Mouse (Mus musculus): Measurements from ENCODE around the gene Ccdc115. TPM values are rescaled to one million over a fixed set of nuclear protein-coding genes. Genes with fewer than 3 reads are reported as not detected.
"Not testable (repeated sequence)": the region's sequence is repeated elsewhere in the genome, so short reads cannot be mapped to it uniquely, and the experiment has no call there.

The Ccdc115 gene
- polyA plus RNA-seq, 1 experiment from 2014 or later, result 49.8 TPM

DNA sequence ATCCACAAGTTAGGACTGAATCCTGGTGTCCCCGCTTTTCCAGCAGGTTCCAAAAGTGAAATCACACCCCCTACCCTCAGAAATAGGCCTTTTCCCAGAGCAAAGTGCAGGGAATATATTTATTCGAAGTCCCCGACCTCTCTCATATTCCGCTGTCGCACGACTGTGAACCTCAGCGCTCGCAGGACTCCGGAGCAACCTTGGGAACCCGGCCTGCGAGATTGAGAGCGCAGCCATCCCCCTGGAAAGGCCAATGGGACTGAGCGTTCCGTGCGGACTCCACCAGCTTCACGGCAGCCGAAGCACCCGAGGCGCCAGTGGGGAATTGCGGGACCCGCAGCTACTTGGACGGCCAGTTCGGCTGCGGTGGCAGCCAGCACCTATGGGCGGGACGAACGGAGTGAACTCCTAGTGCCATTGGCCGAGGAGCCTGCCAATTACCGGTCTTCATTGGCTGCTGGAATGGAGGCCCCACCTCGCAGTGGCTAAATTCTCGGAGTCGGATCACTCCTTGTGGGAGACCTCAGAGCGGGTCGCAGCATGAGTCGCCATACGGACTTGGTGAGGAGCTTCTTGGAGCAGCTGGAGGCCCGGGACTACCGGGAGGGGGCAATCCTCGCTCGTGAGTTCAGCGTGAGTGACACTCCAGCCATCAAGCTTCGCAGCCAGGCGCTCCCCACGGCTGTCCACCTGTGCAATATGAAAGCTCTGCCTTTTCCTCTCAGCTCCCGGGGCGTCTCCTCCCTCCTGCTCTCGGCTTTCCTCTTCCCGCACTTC is 20.0 kb upstream of the Ccdc115 start, which contains the start of gene Ptpn18:
TSS of gene Ptpn18 (plus strand) at position 479 of the 777 bp plus-strand sequence.
- peak within 1 kb of the TSS; percentile 81 for H3K4me2 ChIP-seq
- ATAC-seq (replicated peaks; ENCODE audit: insufficient number of reproducible peaks, low FRiP score, low TSS enrichment), result peak; percentile 88
- no peaks in the 10 kb centered on the region for H3K9me3 ChIP-seq (replicated peaks; ENCODE audit: control insufficient read depth, low read length)
- H3K27ac ChIP-seq (ENCODE audit: low read depth, low read length), result no peak within 1 kb of the TSS
- H3K36me3 ChIP-seq (ENCODE audit: control insufficient read depth, insufficient read depth, low read length), result no peaks in the 10 kb centered on the region
- H3K4me1 ChIP-seq (ENCODE audit: control insufficient read depth, insufficient read depth, low read length), result no peaks in the 10 kb centered on the region
- H3K27me3 ChIP-seq (ENCODE audit: control insufficient read depth, insufficient read depth, low read length), result peaks cover 17% of the 10 kb centered on the region
- H3K9ac ChIP-seq (ENCODE audit: low read depth, low read length), result peak within 1 kb of the TSS; percentile 62
- H3K4me3 ChIP-seq (ENCODE audit: low read depth, low read length), result peak within 1 kb of the TSS; percentile 56
- WGBS (ENCODE audit: insufficient replicate concordance), result under 1% methylated on average over 48 of the region's 48 CpGs

DNA sequence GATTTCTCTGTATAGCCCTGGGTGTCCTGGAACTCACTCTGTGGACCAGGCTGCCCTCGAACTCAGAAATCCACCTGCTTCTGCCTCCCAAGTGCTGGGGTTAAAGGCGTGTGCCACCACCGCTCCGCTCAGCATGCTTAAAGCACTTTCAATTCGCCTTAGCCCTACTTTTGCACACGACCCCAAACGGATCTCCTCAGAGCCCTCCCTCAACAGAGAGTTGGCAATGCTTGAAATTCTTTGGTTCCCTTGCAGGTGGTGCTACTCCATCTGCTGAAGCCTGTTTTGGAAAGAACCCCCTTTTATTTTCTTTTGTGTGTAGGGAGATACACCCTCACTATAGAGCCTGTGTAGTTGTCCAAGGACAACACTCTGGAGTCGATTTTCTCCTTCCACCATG is 19.0 kb upstream of the Ccdc115 start:
- no peak overlapping the region for H3K27ac ChIP-seq (ENCODE audit: low read depth, low read length)
- H3K4me2 ChIP-seq, result peak overlapping the region; percentile 81; the same call in 1 of the 2 replicates
- H3K9me3 ChIP-seq (replicated peaks; ENCODE audit: control insufficient read depth, low read length), result no peaks in the 10 kb centered on the region
- no peaks in the 10 kb centered on the region for H3K36me3 ChIP-seq (ENCODE audit: control insufficient read depth, insufficient read depth, low read length)
- H3K27me3 ChIP-seq (ENCODE audit: control insufficient read depth, insufficient read depth, low read length), result peaks cover 17% of the 10 kb centered on the region
- no peak for ATAC-seq (replicated peaks; ENCODE audit: insufficient number of reproducible peaks, low FRiP score, low TSS enrichment)
- 33% methylated on average over 8 of the region's 8 CpGs for WGBS (ENCODE audit: insufficient replicate concordance)
- H3K4me1 ChIP-seq (ENCODE audit: control insufficient read depth, insufficient read depth, low read length), result no peaks in the 10 kb centered on the region
- no peak overlapping the region for H3K9ac ChIP-seq (ENCODE audit: low read depth, low read length)
- H3K4me3 ChIP-seq (ENCODE audit: low read depth, low read length), result no peak overlapping the region

DNA sequence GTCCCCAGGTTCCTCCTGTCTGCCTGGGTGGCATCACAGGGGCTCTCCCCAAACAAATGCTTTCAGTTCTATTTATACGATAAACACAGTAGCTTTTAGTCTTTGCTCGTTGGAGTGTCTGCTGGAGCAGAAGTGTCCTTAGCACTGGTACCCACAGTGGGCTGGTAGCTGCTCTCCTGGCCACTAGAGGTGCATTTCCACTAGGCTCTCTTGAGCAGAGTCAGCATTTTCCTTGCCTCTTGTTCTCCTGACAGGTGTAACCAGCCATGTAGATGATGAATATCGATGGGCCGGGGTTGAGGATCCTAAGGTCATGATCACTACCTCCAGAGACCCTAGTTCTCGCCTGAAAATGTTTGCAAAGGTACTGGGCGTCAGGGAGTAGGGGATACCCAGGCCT is 3.7 kb upstream of the Ccdc115 start:
- Histone ChIP-seq H3K4me3 (ENCODE audit: low read depth, low read length) (no peak overlapping the region), H3K9ac (ENCODE audit: low read depth, low read length) (no peak overlapping the region), H3K36me3 (ENCODE audit: control insufficient read depth, insufficient read depth, low read length) (peaks cover 25% of the 10 kb centered on the region), H3K4me2 (no peak overlapping the region), H3K27me3 (ENCODE audit: control insufficient read depth, insufficient read depth, low read length) (no peaks in the 10 kb centered on the region), H3K9me3 (replicated peaks; ENCODE audit: control insufficient read depth, low read length) (no peaks in the 10 kb centered on the region), H3K27ac (ENCODE audit: low read depth, low read length) (no peak overlapping the region), H3K4me1 (ENCODE audit: control insufficient read depth, insufficient read depth, low read length) (0 out of 2 replicates have a peak, but pooled peaks cover 2% of the 10 kb centered on the region)
- 89% methylated on average over 6 of the region's 6 CpGs for whole genome bisulfite sequencing (ENCODE audit: insufficient replicate concordance)
- ATAC-seq (replicated peaks; ENCODE audit: insufficient number of reproducible peaks, low FRiP score, low TSS enrichment), result no peak

- Histone ChIP-seq H3K4me1 (ENCODE audit: control insufficient read depth, insufficient read depth, low read length) (0 out of 2 replicates have a peak, but pooled peaks cover 2% of the 10 kb centered on the region), H3K27ac (ENCODE audit: low read depth, low read length) (no peak overlapping the region), H3K4me2 (peak overlapping the region; percentile 75), H3K36me3 (ENCODE audit: control insufficient read depth, insufficient read depth, low read length) (peaks cover 20% of the 10 kb centered on the region), H3K9me3 (replicated peaks; ENCODE audit: control insufficient read depth, low read length) (no peaks in the 10 kb centered on the region), H3K4me3 (ENCODE audit: low read depth, low read length) (peak overlapping the region; percentile 84), H3K27me3 (ENCODE audit: control insufficient read depth, insufficient read depth, low read length) (no peaks in the 10 kb centered on the region), H3K9ac (ENCODE audit: low read depth, low read length) (peak overlapping the region; percentile 75)
- ATAC-seq (replicated peaks; ENCODE audit: insufficient number of reproducible peaks, low FRiP score, low TSS enrichment), result peak; percentile 29
- 5% methylated on average over 31 of the region's 31 CpGs for WGBS (ENCODE audit: insufficient replicate concordance)
Observed at GRCm38 (mm10) chr1:34439961-34440630, 624 bp upstream of the Ccdc115 start.

DNA sequence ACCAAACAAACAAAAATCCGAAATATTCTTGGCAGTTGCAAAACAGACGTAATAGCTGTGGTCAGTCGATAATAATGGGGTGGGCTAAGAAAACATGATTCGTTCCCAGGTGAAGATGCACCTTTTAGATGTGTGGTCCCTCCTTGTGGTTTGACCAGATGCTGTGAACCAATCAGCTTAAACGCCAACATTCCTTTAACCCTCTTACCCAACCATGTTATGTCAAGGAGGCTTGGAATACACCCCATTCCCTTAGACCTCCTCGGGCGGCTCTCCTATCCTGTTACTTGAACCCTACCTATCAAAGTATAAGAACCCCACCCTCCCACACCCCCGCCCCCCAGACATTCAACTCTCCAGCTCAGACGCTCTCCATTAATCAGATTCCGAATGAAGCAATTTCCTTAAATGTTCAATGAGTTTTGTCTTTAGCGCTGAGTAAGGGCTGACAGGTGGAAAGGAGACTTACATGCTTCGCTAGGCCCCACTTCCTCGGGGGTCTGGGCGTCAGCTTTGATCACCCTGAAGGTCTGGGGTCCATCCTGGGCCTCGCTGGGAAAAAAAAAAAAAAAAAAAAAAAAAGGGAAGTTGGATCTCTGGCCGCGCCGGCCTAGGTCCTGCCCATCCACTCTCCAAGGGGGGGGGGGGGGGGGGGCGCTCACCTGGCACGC is 956 bp downstream of the Ccdc115 start:
- Histone ChIP-seq H3K36me3 (ENCODE audit: control insufficient read depth, insufficient read depth, low read length) (peaks cover 8% of the 10 kb centered on the region), H3K9ac (ENCODE audit: low read depth, low read length) (peak overlapping the region; percentile 67), H3K4me1 (ENCODE audit: control insufficient read depth, insufficient read depth, low read length) (peaks cover 6% of the 10 kb centered on the region), H3K27me3 (ENCODE audit: control insufficient read depth, insufficient read depth, low read length) (no peaks in the 10 kb centered on the region), H3K27ac (ENCODE audit: low read depth, low read length) (no peak overlapping the region), H3K4me3 (ENCODE audit: low read depth, low read length) (peak overlapping the region; percentile 84), H3K9me3 (replicated peaks; ENCODE audit: control insufficient read depth, low read length) (no peaks in the 10 kb centered on the region), H3K4me2 (peak overlapping the region; percentile 75)
- WGBS (ENCODE audit: insufficient replicate concordance), result 39% methylated on average over 15 of the region's 20 CpGs
- no peak for ATAC-seq (replicated peaks; ENCODE audit: insufficient number of reproducible peaks, low FRiP score, low TSS enrichment)

- not testable (repeated sequence) for H3K9me3 ChIP-seq (replicated peaks; ENCODE audit: control insufficient read depth, low read length); H3K4me1 ChIP-seq (ENCODE audit: control insufficient read depth, insufficient read depth, low read length); H3K4me2 ChIP-seq; H3K27me3 ChIP-seq (ENCODE audit: control insufficient read depth, insufficient read depth, low read length); ATAC-seq (replicated peaks; ENCODE audit: insufficient number of reproducible peaks, low FRiP score, low TSS enrichment); H3K9ac ChIP-seq (ENCODE audit: low read depth, low read length); H3K27ac ChIP-seq (ENCODE audit: low read depth, low read length); H3K4me3 ChIP-seq (ENCODE audit: low read depth, low read length); H3K36me3 ChIP-seq (ENCODE audit: control insufficient read depth, insufficient read depth, low read length)
- WGBS (ENCODE audit: insufficient replicate concordance), result 91% methylated on average over 8 of the region's 8 CpGs
Observed at GRCm38 (mm10) chr1:34437366-34437765, 2.1 kb downstream of the Ccdc115 start.

DNA sequence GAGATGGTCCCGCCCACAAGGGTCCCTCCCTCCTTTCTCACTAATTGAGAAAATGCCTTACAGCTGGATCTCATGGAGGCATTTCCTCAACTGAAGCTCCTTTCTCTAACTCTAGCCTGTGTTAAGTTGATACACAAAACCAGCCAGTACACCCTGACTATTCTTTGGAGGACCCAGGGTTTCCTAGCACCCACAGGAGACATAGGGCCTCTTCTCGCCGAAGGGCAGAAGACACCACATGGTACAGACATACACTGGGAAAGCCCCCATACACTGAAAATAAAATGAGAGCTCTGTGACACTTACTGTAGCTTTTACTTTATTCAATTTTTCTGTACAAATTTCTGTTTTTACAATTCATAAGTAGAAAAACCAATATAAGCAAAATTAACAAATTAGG is 3.1 kb downstream of the Ccdc115 start:
- Histone ChIP-seq H3K27ac (ENCODE audit: low read depth, low read length) (no peak overlapping the region), H3K9me3 (replicated peaks; ENCODE audit: control insufficient read depth, low read length) (peaks cover 8% of the 10 kb centered on the region), H3K4me2 (no peak overlapping the region), H3K27me3 (ENCODE audit: control insufficient read depth, insufficient read depth, low read length) (no peaks in the 10 kb centered on the region), H3K4me3 (ENCODE audit: low read depth, low read length) (no peak overlapping the region), H3K9ac (ENCODE audit: low read depth, low read length) (no peak overlapping the region), H3K4me1 (ENCODE audit: control insufficient read depth, insufficient read depth, low read length) (peaks cover 6% of the 10 kb centered on the region), H3K36me3 (ENCODE audit: control insufficient read depth, insufficient read depth, low read length) (no peaks in the 10 kb centered on the region; the same call in 1 of the 2 replicates)
- WGBS (ENCODE audit: insufficient replicate concordance), result 86% methylated on average over 3 of the region's 3 CpGs
- ATAC-seq (replicated peaks; ENCODE audit: insufficient number of reproducible peaks, low FRiP score, low TSS enrichment), result no peak

- ATAC-seq (replicated peaks; ENCODE audit: insufficient number of reproducible peaks, low FRiP score, low TSS enrichment), result no peak
- WGBS (ENCODE audit: insufficient replicate concordance), result 28% methylated on average over 8 of the region's 8 CpGs
- Histone ChIP-seq H3K4me2 (peak overlapping the region; percentile 71), H3K27ac (ENCODE audit: low read depth, low read length) (peak overlapping the region; percentile 85), H3K27me3 (ENCODE audit: control insufficient read depth, insufficient read depth, low read length) (no peaks in the 10 kb centered on the region), H3K4me1 (ENCODE audit: control insufficient read depth, insufficient read depth, low read length) (peaks cover 6% of the 10 kb centered on the region), H3K9me3 (replicated peaks; ENCODE audit: control insufficient read depth, low read length) (peaks cover 14% of the 10 kb centered on the region), H3K9ac (ENCODE audit: low read depth, low read length) (peak overlapping the region; percentile 79), H3K36me3 (ENCODE audit: control insufficient read depth, insufficient read depth, low read length) (no peaks in the 10 kb centered on the region; the same call in 1 of the 2 replicates), H3K4me3 (ENCODE audit: low read depth, low read length) (peak overlapping the region; percentile 67)
Observed at GRCm38 (mm10) chr1:34435371-34436120, 3.9 kb downstream of the Ccdc115 start.

Data from heart, embryonic 11.5 days (tissue).